Mouse (Mus musculus) limb, embryonic 12.5 days (tissue): ENCODE measurements around the gene Micu1. TPM values are rescaled to one million over a fixed set of nuclear protein-coding genes. Genes with fewer than 3 reads are reported as not detected.
A peak's percentile ranks its signal among the peaks of the same experiment; 100 is the strongest.

Source experiments
- ATAC-seq: fragments of 200-750 bp; cut with Nextera tagmentation; 2 replicates; pipeline ENCODE4 v1.8.0; 2017; ENCODE audit warnings: low read depth, moderate TSS enrichment; ENCODE audit not compliant: insufficient number of reproducible peaks, insufficient read depth, low FRiP score, low TSS enrichment
- H3K27ac ChIP-seq: fragments of 300-500 bp; sonication (generic); 2 replicates; pipeline ENCODE4 v1.5.1; 2016; ENCODE audit warnings: mild to moderate bottlenecking, moderate library complexity
- H3K27me3 ChIP-seq: fragments of 300-500 bp; sonication (generic); 2 replicates; pipeline ENCODE4 v1.6.1; 2016; ENCODE audit warnings: mild to moderate bottlenecking, moderate library complexity
- H3K36me3 ChIP-seq: fragments of 300-500 bp; sonication (generic); 2 replicates; pipeline ENCODE4 v1.6.1; 2016; ENCODE audit warnings: mild to moderate bottlenecking, moderate library complexity
- H3K4me1 ChIP-seq: fragments of 300-500 bp; sonication (generic); replicated peaks from 2 replicates; pipeline ENCODE4 v1.6.1; 2016
- H3K4me2 ChIP-seq: fragments of 300-500 bp; sonication (generic); 2 replicates; pipeline ENCODE4 v1.6.1; 2016; ENCODE audit warnings: mild to moderate bottlenecking, moderate library complexity
- H3K4me3 ChIP-seq: fragments of 300-500 bp; sonication (generic); replicated peaks from 2 replicates; pipeline ENCODE4 v1.5.1; 2016; ENCODE audit warnings: mild to moderate bottlenecking
- H3K9ac ChIP-seq: fragments of 300-500 bp; sonication (generic); replicated peaks from 2 replicates; pipeline ENCODE4 v1.6.1; 2016; ENCODE audit warnings: mild to moderate bottlenecking, moderate library complexity
- H3K9me3 ChIP-seq: fragments of 300-500 bp; sonication (generic); 2 replicates; pipeline ENCODE4 v1.6.1; 2016; ENCODE audit warnings: mild to moderate bottlenecking, moderate library complexity
- WGBS: fragments of 180-500 bp; shearing (Covaris S2); methylation state at CpG from one replicate; pipeline ENCODE4 v1.1.7; 2016; 5-methylcytosine and 5-hydroxymethylcytosine counted together
- polyA plus RNA-seq: library from polyadenylated mRNA; unstranded; fragments of >200 nt; fragmentation: Nextera tagmentation; extraction: Ambion mirVana; gene quantifications from 2 replicates; pipeline ENCODE4 v1.2.1, GENCODE M21; 2016

Micu1 gene
- polyA plus RNA-seq, 1 experiment from 2014 or later: 80.5 TPM

GRCm38 (mm10) chr10:59898935-59899334, 196.7 kb downstream of the Micu1 start:
- Histone ChIP-seq H3K27ac (peak overlapping the region; percentile 96), H3K36me3 (peaks cover 42% of the 10 kb centered on the region), H3K9me3 (no peaks in the 10 kb centered on the region), H3K27me3 (no peaks in the 10 kb centered on the region), H3K4me2 (peak overlapping the region; percentile 46), H3K4me1 (peaks cover 72% of the 10 kb centered on the region), H3K9ac (peak overlapping the region; percentile 55; the same call in 1 of the 2 replicates), H3K4me3 (no peak overlapping the region)
- WGBS: 54% methylated on average over 2 of the region's 2 CpGs
- no peak for ATAC-seq

GRCm38 (mm10) chr10:59899341-59900173, 197.3 kb downstream of the Micu1 start:
- Histone ChIP-seq H3K9ac (peak overlapping the region; percentile 55; the same call in 1 of the 2 replicates), H3K4me2 (peak overlapping the region; percentile 46), H3K4me1 (peaks cover 73% of the 10 kb centered on the region), H3K27me3 (no peaks in the 10 kb centered on the region), H3K4me3 (0 out of 2 replicates have a peak overlapping the region, but pooled peaks have one; percentile 7), H3K36me3 (peaks cover 36% of the 10 kb centered on the region), H3K9me3 (no peaks in the 10 kb centered on the region), H3K27ac (peak overlapping the region; percentile 96)
- ATAC-seq: peak; percentile 88
- 6% methylated on average over 21 of the region's 21 CpGs for WGBS

- peaks cover 73% of the 10 kb centered on the region for H3K4me1 ChIP-seq
- peak overlapping the region; percentile 46 for H3K4me2 ChIP-seq
- 24% methylated on average over 4 of the region's 4 CpGs for WGBS
- H3K27ac ChIP-seq: peak overlapping the region; percentile 96
- peaks cover 33% of the 10 kb centered on the region for H3K36me3 ChIP-seq
- H3K27me3 ChIP-seq: no peaks in the 10 kb centered on the region
- peak overlapping the region; percentile 55; the same call in 1 of the 2 replicates for H3K9ac ChIP-seq
- no peaks in the 10 kb centered on the region for H3K9me3 ChIP-seq
- 0 out of 2 replicates have a peak overlapping the region, but pooled peaks have one; percentile 7 for H3K4me3 ChIP-seq
- no peak for ATAC-seq
Observed at GRCm38 (mm10) chr10:59900174-59900435, 197.8 kb downstream of the Micu1 start.

- H3K4me3 ChIP-seq: no peak overlapping the region
- no peaks in the 10 kb centered on the region for H3K27me3 ChIP-seq
- H3K27ac ChIP-seq: peak overlapping the region; percentile 96; the same call in 1 of the 2 replicates
- no peaks in the 10 kb centered on the region for H3K9me3 ChIP-seq
- no peak overlapping the region for H3K9ac ChIP-seq
- no peak overlapping the region for H3K4me2 ChIP-seq
- peaks cover 73% of the 10 kb centered on the region for H3K4me1 ChIP-seq
- 54% methylated on average over 4 of the region's 4 CpGs for WGBS
- peaks cover 25% of the 10 kb centered on the region for H3K36me3 ChIP-seq
- ATAC-seq: no peak
Observed at GRCm38 (mm10) chr10:59900939-59901338, 198.7 kb downstream of the Micu1 start.

GRCm38 (mm10) chr10:59901463-59901862, 199.2 kb downstream of the Micu1 start:
- H3K27ac ChIP-seq: peak overlapping the region; percentile 84
- H3K4me3 ChIP-seq: no peak overlapping the region
- no peaks in the 10 kb centered on the region for H3K9me3 ChIP-seq
- H3K4me1 ChIP-seq: peaks cover 73% of the 10 kb centered on the region
- no peak overlapping the region for H3K4me2 ChIP-seq
- H3K9ac ChIP-seq: no peak overlapping the region
- H3K36me3 ChIP-seq: peaks cover 20% of the 10 kb centered on the region
- WGBS: 83% methylated on average over 1 of the region's 1 CpGs
- no peaks in the 10 kb centered on the region for H3K27me3 ChIP-seq
- no peak for ATAC-seq

GRCm38 (mm10) chr10:59901986-59902605, 199.8 kb downstream of the Micu1 start:
- no peak overlapping the region for H3K4me2 ChIP-seq
- WGBS: 75% methylated on average over 8 of the region's 8 CpGs
- no peak for ATAC-seq
- peak overlapping the region; percentile 84 for H3K27ac ChIP-seq
- peaks cover 68% of the 10 kb centered on the region for H3K4me1 ChIP-seq
- H3K36me3 ChIP-seq: peaks cover 13% of the 10 kb centered on the region
- no peaks in the 10 kb centered on the region for H3K27me3 ChIP-seq
- no peaks in the 10 kb centered on the region for H3K9me3 ChIP-seq
- H3K4me3 ChIP-seq: no peak overlapping the region
- H3K9ac ChIP-seq: no peak overlapping the region

GRCm38 (mm10) chr10:59902606-59902990, 200.3 kb downstream of the Micu1 start:
- H3K9me3 ChIP-seq: no peaks in the 10 kb centered on the region
- no peak overlapping the region for H3K4me2 ChIP-seq
- no peaks in the 10 kb centered on the region for H3K27me3 ChIP-seq
- peak overlapping the region; percentile 84 for H3K27ac ChIP-seq
- H3K4me1 ChIP-seq: peaks cover 68% of the 10 kb centered on the region
- H3K4me3 ChIP-seq: no peak overlapping the region
- WGBS: 42% methylated on average over 8 of the region's 8 CpGs
- H3K9ac ChIP-seq: 0 out of 2 replicates have a peak overlapping the region, but pooled peaks have one; percentile 18
- H3K36me3 ChIP-seq: peaks cover 8% of the 10 kb centered on the region
- no peak for ATAC-seq

- Histone ChIP-seq H3K9me3 (no peaks in the 10 kb centered on the region), H3K36me3 (peaks cover 5% of the 10 kb centered on the region; the same call in 1 of the 2 replicates), H3K27ac (peak overlapping the region; percentile 84), H3K4me3 (no peak overlapping the region), H3K9ac (no peak overlapping the region), H3K27me3 (no peaks in the 10 kb centered on the region), H3K4me1 (peaks cover 69% of the 10 kb centered on the region), H3K4me2 (no peak overlapping the region)
- 36% methylated on average over 7 of the region's 7 CpGs for WGBS
- no peak for ATAC-seq
Observed at GRCm38 (mm10) chr10:59903170-59903569, 200.9 kb downstream of the Micu1 start.

- Histone ChIP-seq H3K27ac (peak overlapping the region; percentile 81), H3K9me3 (no peaks in the 10 kb centered on the region), H3K9ac (no peak overlapping the region), H3K4me2 (no peak overlapping the region), H3K4me1 (peaks cover 66% of the 10 kb centered on the region), H3K4me3 (no peak overlapping the region), H3K36me3 (no peaks in the 10 kb centered on the region), H3K27me3 (no peaks in the 10 kb centered on the region; the same call in 1 of the 2 replicates)
- ATAC-seq: no peak
- 75% methylated on average over 3 of the region's 3 CpGs for WGBS
Observed at GRCm38 (mm10) chr10:59907080-59907609, 204.9 kb downstream of the Micu1 start.

- H3K4me3 ChIP-seq: no peak overlapping the region
- no peaks in the 10 kb centered on the region for H3K9me3 ChIP-seq
- H3K27ac ChIP-seq: peak overlapping the region; percentile 81
- WGBS: 51% methylated on average over 7 of the region's 7 CpGs
- 0 out of 2 replicates have a peak overlapping the region, but pooled peaks have one; percentile 6 for H3K4me2 ChIP-seq
- peak overlapping the region; percentile 28; the same call in 1 of the 2 replicates for H3K9ac ChIP-seq
- peaks cover 66% of the 10 kb centered on the region for H3K4me1 ChIP-seq
- ATAC-seq: no peak
- H3K36me3 ChIP-seq: no peaks in the 10 kb centered on the region
- H3K27me3 ChIP-seq: no peaks in the 10 kb centered on the region; the same call in 1 of the 2 replicates
Observed at GRCm38 (mm10) chr10:59907695-59908299, 205.5 kb downstream of the Micu1 start.
